ENCODE assay signal across 11 mouse cellular contexts in genomic region chr2:165211426-165212079, GRCm38 (mm10). TPM values are rescaled to one million over a fixed set of nuclear protein-coding genes. Genes with fewer than 3 reads are reported as not detected.
A peak's percentile ranks its signal among the peaks of the same experiment; 100 is the strongest.
DNase-seq lines count a peak whose midpoint lies in the region; ATAC-seq and TF ChIP-seq lines count a peak whose summit lies in the region.
"Had no signal": no experiment of that assay in that cellular context is flagged by ENCODE, and none has a peak within 500 bp of the region (broad histone marks: within the 10 kb centered on the region; RNA-seq: fewer than 3 reads in every experiment).

No protein-coding gene starts in this region.

- no peaks in the 10 kb centered on the region for H3K9me3 ChIP-seq in kidney, postnatal 0 days (replicated peaks; ENCODE audit: low read length)
- H3K9me3 ChIP-seq in forebrain, embryonic 12.5 days: no peaks in the 10 kb centered on the region
- no peaks in the 10 kb centered on the region for H3K9me3 ChIP-seq in limb, embryonic 11.5 days (ENCODE audit: control insufficient read depth, low read length)
- H3K9me3 ChIP-seq in heart, embryonic 12.5 days (replicated peaks): no peaks in the 10 kb centered on the region
- H3K9me3 ChIP-seq: liver, embryonic 12.5 days had no signal

- no peaks in the 10 kb centered on the region for H3K36me3 ChIP-seq in kidney, postnatal 0 days (ENCODE audit: insufficient read depth, low read length)
- no peaks in the 10 kb centered on the region for H3K36me3 ChIP-seq in forebrain, embryonic 12.5 days (replicated peaks)
- no peaks in the 10 kb centered on the region for H3K36me3 ChIP-seq in limb, embryonic 11.5 days (ENCODE audit: control insufficient read depth, insufficient read depth, low read length)
- no peaks in the 10 kb centered on the region for H3K36me3 ChIP-seq in heart, embryonic 12.5 days
- H3K36me3 ChIP-seq: liver, embryonic 12.5 days had no signal

- no peak overlapping the region for H3K9ac ChIP-seq in kidney, postnatal 0 days (ENCODE audit: low read depth, low read length)
- H3K9ac ChIP-seq in forebrain, embryonic 12.5 days: no peak overlapping the region
- no peak overlapping the region for H3K9ac ChIP-seq in limb, embryonic 11.5 days (ENCODE audit: low read length)
- no peak overlapping the region for H3K9ac ChIP-seq in heart, embryonic 12.5 days
- H3K9ac ChIP-seq: liver, embryonic 12.5 days had no signal

- peak; percentile 10 for DNase-seq in kidney, postnatal 0 days (ENCODE audit: low spot score)
- no peak for DNase-seq in kidney, adult 9 months
- DNase-seq in limb, embryonic 11.5 days (ENCODE audit: low spot score): peak; percentile 44
- peak; percentile 64 for DNase-seq in retina, embryonic 14.5 days (ENCODE audit: low spot score)
- DNase-seq in left cerebral cortex, postnatal 36 days (ENCODE audit: low spot score in 2 of 2): no peak
- DNase-seq in heart, postnatal 25 days (ENCODE audit: low spot score): no peak
- DNase-seq: gastrocnemius, adult 2 months; heart, postnatal 10 days had no signal

- H3K4me1 ChIP-seq in kidney, postnatal 0 days (replicated peaks; ENCODE audit: insufficient read depth, low read length): 0 out of 2 replicates have a peak, but pooled peaks cover 7% of the 10 kb centered on the region
- peaks cover 62% of the 10 kb centered on the region for H3K4me1 ChIP-seq in forebrain, embryonic 12.5 days
- peaks cover 32% of the 10 kb centered on the region for H3K4me1 ChIP-seq in limb, embryonic 11.5 days (ENCODE audit: control insufficient read depth, insufficient read depth, low read length)
- peaks cover 20% of the 10 kb centered on the region for H3K4me1 ChIP-seq in heart, embryonic 12.5 days (replicated peaks)

- no peak overlapping the region for H3K4me2 ChIP-seq in kidney, postnatal 0 days (ENCODE audit: low read length)
- H3K4me2 ChIP-seq in forebrain, embryonic 12.5 days: peak overlapping the region; percentile 45
- peak overlapping the region; percentile 22; the same call in 1 of the 2 replicates for H3K4me2 ChIP-seq in limb, embryonic 11.5 days (ENCODE audit: low read depth, severe bottlenecking)
- H3K4me2 ChIP-seq in heart, embryonic 12.5 days: no peak overlapping the region
- H3K4me2 ChIP-seq: liver, embryonic 12.5 days had no signal

- WGBS in kidney, postnatal 0 days: 3% methylated on average over 20 of the region's 20 CpGs
- WGBS in forebrain, embryonic 12.5 days: under 1% methylated on average over 20 of the region's 20 CpGs
- WGBS in limb, embryonic 11.5 days: 1% methylated on average over 20 of the region's 20 CpGs
- WGBS in heart, embryonic 12.5 days: 1% methylated on average over 20 of the region's 20 CpGs

- intact Hi-C loops in left cerebral cortex, postnatal 36 days (cut with DNase I): no loop called here
- intact Hi-C loops in heart, postnatal 25 days (cut with DNase I): no loop called here

- no peak for ATAC-seq in kidney, postnatal 0 days (replicated peaks; ENCODE audit: low FRiP score, low read depth)
- ATAC-seq in forebrain, embryonic 12.5 days (ENCODE audit: low FRiP score): peak; percentile 57
- ATAC-seq in limb, embryonic 11.5 days (ENCODE audit: insufficient number of reproducible peaks, low FRiP score, low TSS enrichment, low read depth): no peak
- ATAC-seq in heart, embryonic 12.5 days (ENCODE audit: insufficient number of reproducible peaks, low FRiP score): no peak
- ATAC-seq: liver, embryonic 12.5 days had no signal

- no peak for TF ChIP-seq CTCF in kidney, postnatal 0 days (IDR thresholded peaks at IDR 0.05; ENCODE audit: low read depth)

- no peak overlapping the region for H3K27ac ChIP-seq in kidney, postnatal 0 days
- 0 out of 2 replicates have a peak overlapping the region, but pooled peaks have one; percentile 51 for H3K27ac ChIP-seq in forebrain, embryonic 12.5 days
- H3K27ac ChIP-seq in limb, embryonic 11.5 days (replicated peaks; ENCODE audit: low read depth, low read length): no peak overlapping the region
- H3K27ac ChIP-seq in heart, embryonic 12.5 days (ENCODE audit: poor library complexity, severe bottlenecking): no peak overlapping the region
- H3K27ac ChIP-seq: gastrocnemius, adult 2 months; liver, embryonic 12.5 days had no signal

- H3K4me3 ChIP-seq in kidney, postnatal 0 days (replicated peaks; ENCODE audit: low read depth, low read length): no peak overlapping the region
- H3K4me3 ChIP-seq in forebrain, embryonic 12.5 days (replicated peaks): peak overlapping the region; percentile 24
- no peak overlapping the region for H3K4me3 ChIP-seq in limb, embryonic 11.5 days (ENCODE audit: low read depth, low read length)
- no peak overlapping the region for H3K4me3 ChIP-seq in heart, embryonic 12.5 days
- H3K4me3 ChIP-seq: gastrocnemius, adult 2 months; liver, embryonic 12.5 days had no signal

- H3K27me3 ChIP-seq in kidney, postnatal 0 days (ENCODE audit: insufficient read depth, low read length): peaks cover 61% of the 10 kb centered on the region
- peaks cover 46% of the 10 kb centered on the region for H3K27me3 ChIP-seq in forebrain, embryonic 12.5 days
- H3K27me3 ChIP-seq in limb, embryonic 11.5 days (ENCODE audit: control insufficient read depth, insufficient read depth, low read length): peaks cover 56% of the 10 kb centered on the region
- H3K27me3 ChIP-seq in heart, embryonic 12.5 days (replicated peaks): peaks cover 95% of the 10 kb centered on the region

RNA-seq across cellular contexts. Expression of gene Cdh22, which starts 23.1 kb away (rescaled TPM):
- 1.5 and 1.6 TPM in 2 replicates for polyA plus RNA-seq in kidney, postnatal 0 days (2015; fragmentation: Nextera tagmentation; extraction: Ambion mirVana)
- 10.6 and 11.4 TPM in 2 replicates for polyA plus RNA-seq in forebrain, embryonic 12.5 days (2016; fragmentation: Nextera tagmentation; extraction: Ambion mirVana)
- polyA plus RNA-seq in limb, embryonic 11.5 days (2014; fragmentation: Nextera tagmentation; extraction: Ambion mirVana): 1.1 TPM in 2 replicates
- polyA plus RNA-seq in heart, embryonic 12.5 days (2016; fragmentation: Nextera tagmentation; extraction: Ambion mirVana): not detected in 2 replicates
- 10 to 100 TPM; 50.3 to 58.7 TPM for total RNA-seq in left cerebral cortex, postnatal 36 days (2021)
- total RNA-seq in heart, postnatal 25 days (2021): under 1 TPM; 0.36 to 0.42 TPM

Comparison
In these comparisons a context has a peak if more than half of its experiments do, and no peak if none do; other contexts are left out.
1. DNase-seq: peak in kidney, postnatal 0 days (single experiment), limb, embryonic 11.5 days (single experiment) and retina, embryonic 14.5 days (single experiment); none in kidney, adult 9 months (single experiment), left cerebral cortex, postnatal 36 days (0 of 2) and heart, postnatal 25 days (single experiment).
2. H3K4me2 ChIP-seq: peak in forebrain, embryonic 12.5 days (single experiment) and limb, embryonic 11.5 days (single experiment); none in kidney, postnatal 0 days (single experiment) and heart, embryonic 12.5 days (single experiment).